Mouse (Mus musculus): ENCODE measurements at regions not wholly inside any gene's neighbourhood (a gene's known extent, or its start where the extent isn't known, plus 50 kb on each side); places are given as distances from the start of the nearest gene placed in this dataset.

GRCm38 (mm10) chr14:68806646-68807045 lies 487.5 kb downstream of the Synb start:
- no peak for TF ChIP-seq POLR2A (IDR thresholded peaks at IDR 0.05; ENCODE audit: borderline replicate concordance, extremely low read depth, insufficient read depth, insufficient read length)
- Histone ChIP-seq H3K36me3 (ENCODE audit: control insufficient read depth, insufficient read depth, low read length) (no peaks in the 10 kb centered on the region), H3K4me1 (ENCODE audit: control insufficient read depth, insufficient read depth, low read length) (no peaks in the 10 kb centered on the region), H3K9ac (ENCODE audit: low read depth, low read length, severe bottlenecking) (no peak overlapping the region), H3K9me3 (ENCODE audit: control insufficient read depth, low read length) (no peaks in the 10 kb centered on the region), H3K4me3 (replicated peaks; ENCODE audit: low read length) (no peak overlapping the region), H3K4me2 (replicated peaks; ENCODE audit: low read depth, low read length, severe bottlenecking) (no peak overlapping the region), H3K27me3 (ENCODE audit: control insufficient read depth, insufficient read depth, low read length) (no peaks in the 10 kb centered on the region), H3K27ac (replicated peaks; ENCODE audit: low read depth, low read length) (no peak overlapping the region)
- WGBS: 45% methylated on average over 1 of the region's 1 CpGs
- ATAC-seq (ENCODE audit: low FRiP score, low read depth) (no peak), DNase-seq (ENCODE audit: low spot score) (peak; percentile 53)

GRCm38 (mm10) chr14:68784395-68784794 lies 509.7 kb downstream of the Synb start:
- no peak overlapping the region for H3K27ac ChIP-seq (replicated peaks; ENCODE audit: low read depth, low read length)
- DNase-seq (ENCODE audit: low spot score) (no peak), ATAC-seq (ENCODE audit: low FRiP score, low read depth) (no peak)
- no peaks in the 10 kb centered on the region for H3K4me1 ChIP-seq (ENCODE audit: control insufficient read depth, insufficient read depth, low read length)
- 99% methylated on average over 3 of the region's 3 CpGs for WGBS
- no peaks in the 10 kb centered on the region for H3K27me3 ChIP-seq (ENCODE audit: control insufficient read depth, insufficient read depth, low read length)
- no peak for TF ChIP-seq POLR2A (IDR thresholded peaks at IDR 0.05; ENCODE audit: borderline replicate concordance, extremely low read depth, insufficient read depth, insufficient read length)
- H3K4me2 ChIP-seq (replicated peaks; ENCODE audit: low read depth, low read length, severe bottlenecking): no peak overlapping the region
- H3K4me3 ChIP-seq (replicated peaks; ENCODE audit: low read length): no peak overlapping the region
- no peaks in the 10 kb centered on the region for H3K36me3 ChIP-seq (ENCODE audit: control insufficient read depth, insufficient read depth, low read length)
- no peaks in the 10 kb centered on the region for H3K9me3 ChIP-seq (ENCODE audit: control insufficient read depth, low read length)
- H3K9ac ChIP-seq (ENCODE audit: low read depth, low read length, severe bottlenecking): no peak overlapping the region

GRCm38 (mm10) chr14:68783216-68783615 lies 510.9 kb downstream of the Synb start:
- Histone ChIP-seq H3K9ac (ENCODE audit: low read depth, low read length, severe bottlenecking) (no peak overlapping the region), H3K4me2 (replicated peaks; ENCODE audit: low read depth, low read length, severe bottlenecking) (no peak overlapping the region), H3K4me3 (replicated peaks; ENCODE audit: low read length) (no peak overlapping the region), H3K27ac (replicated peaks; ENCODE audit: low read depth, low read length) (no peak overlapping the region), H3K9me3 (ENCODE audit: control insufficient read depth, low read length) (no peaks in the 10 kb centered on the region), H3K27me3 (ENCODE audit: control insufficient read depth, insufficient read depth, low read length) (no peaks in the 10 kb centered on the region), H3K36me3 (ENCODE audit: control insufficient read depth, insufficient read depth, low read length) (no peaks in the 10 kb centered on the region), H3K4me1 (ENCODE audit: control insufficient read depth, insufficient read depth, low read length) (no peaks in the 10 kb centered on the region)
- TF ChIP-seq POLR2A (IDR thresholded peaks at IDR 0.05; ENCODE audit: borderline replicate concordance, extremely low read depth, insufficient read depth, insufficient read length): no peak
- DNase-seq (ENCODE audit: low spot score) (no peak), ATAC-seq (ENCODE audit: low FRiP score, low read depth) (no peak)
- 95% methylated on average over 1 of the region's 1 CpGs for WGBS

- Histone ChIP-seq H3K4me3 (replicated peaks; ENCODE audit: low read length) (no peak overlapping the region), H3K9ac (ENCODE audit: low read depth, low read length, severe bottlenecking) (no peak overlapping the region), H3K4me2 (replicated peaks; ENCODE audit: low read depth, low read length, severe bottlenecking) (no peak overlapping the region), H3K4me1 (ENCODE audit: control insufficient read depth, insufficient read depth, low read length) (no peaks in the 10 kb centered on the region), H3K9me3 (ENCODE audit: control insufficient read depth, low read length) (no peaks in the 10 kb centered on the region), H3K27me3 (ENCODE audit: control insufficient read depth, insufficient read depth, low read length) (no peaks in the 10 kb centered on the region), H3K27ac (replicated peaks; ENCODE audit: low read depth, low read length) (no peak overlapping the region), H3K36me3 (ENCODE audit: control insufficient read depth, insufficient read depth, low read length) (no peaks in the 10 kb centered on the region)
- no peak for ATAC-seq (ENCODE audit: low FRiP score, low read depth)
- 93% methylated on average over 2 of the region's 2 CpGs for WGBS
- no peak for DNase-seq (ENCODE audit: low spot score)
- TF ChIP-seq POLR2A (IDR thresholded peaks at IDR 0.05; ENCODE audit: borderline replicate concordance, extremely low read depth, insufficient read depth, insufficient read length): no peak
These were observed 523.7 kb downstream of the Synb start for GRCm38 (mm10) chr14:68770411-68770810.

GRCm38 (mm10) chr14:68762916-68763315 lies 531.2 kb downstream of the Synb start:
- H3K36me3 ChIP-seq (ENCODE audit: control insufficient read depth, insufficient read depth, low read length): no peaks in the 10 kb centered on the region
- no peak for TF ChIP-seq POLR2A (IDR thresholded peaks at IDR 0.05; ENCODE audit: borderline replicate concordance, extremely low read depth, insufficient read depth, insufficient read length)
- DNase-seq (ENCODE audit: low spot score) (no peak), ATAC-seq (ENCODE audit: low FRiP score, low read depth) (no peak)
- H3K27me3 ChIP-seq (ENCODE audit: control insufficient read depth, insufficient read depth, low read length): no peaks in the 10 kb centered on the region
- no peaks in the 10 kb centered on the region for H3K4me1 ChIP-seq (ENCODE audit: control insufficient read depth, insufficient read depth, low read length)
- H3K4me3 ChIP-seq (replicated peaks; ENCODE audit: low read length): no peak overlapping the region
- H3K4me2 ChIP-seq (replicated peaks; ENCODE audit: low read depth, low read length, severe bottlenecking): no peak overlapping the region
- no peak overlapping the region for H3K9ac ChIP-seq (ENCODE audit: low read depth, low read length, severe bottlenecking)
- H3K27ac ChIP-seq (replicated peaks; ENCODE audit: low read depth, low read length): no peak overlapping the region
- no peaks in the 10 kb centered on the region for H3K9me3 ChIP-seq (ENCODE audit: control insufficient read depth, low read length)
- WGBS: 75% methylated on average over 3 of the region's 3 CpGs

- H3K9me3 ChIP-seq (ENCODE audit: control insufficient read depth, low read length): no peaks in the 10 kb centered on the region
- H3K4me1 ChIP-seq (ENCODE audit: control insufficient read depth, insufficient read depth, low read length): no peaks in the 10 kb centered on the region
- no peak overlapping the region for H3K4me2 ChIP-seq (replicated peaks; ENCODE audit: low read depth, low read length, severe bottlenecking)
- TF ChIP-seq POLR2A (IDR thresholded peaks at IDR 0.05; ENCODE audit: borderline replicate concordance, extremely low read depth, insufficient read depth, insufficient read length): no peak
- DNase-seq (ENCODE audit: low spot score) (no peak), ATAC-seq (ENCODE audit: low FRiP score, low read depth) (no peak)
- H3K27me3 ChIP-seq (ENCODE audit: control insufficient read depth, insufficient read depth, low read length): no peaks in the 10 kb centered on the region
- no peak overlapping the region for H3K27ac ChIP-seq (replicated peaks; ENCODE audit: low read depth, low read length)
- no peak overlapping the region for H3K4me3 ChIP-seq (replicated peaks; ENCODE audit: low read length)
- H3K36me3 ChIP-seq (ENCODE audit: control insufficient read depth, insufficient read depth, low read length): no peaks in the 10 kb centered on the region
- no peak overlapping the region for H3K9ac ChIP-seq (ENCODE audit: low read depth, low read length, severe bottlenecking)
- 43% methylated on average over 2 of the region's 2 CpGs for WGBS
These were observed 549.4 kb downstream of the Synb start for GRCm38 (mm10) chr14:68744661-68745060.
